Mouse (Mus musculus) kidney, adult 2 months (tissue): Measurements from ENCODE around the gene Mt3.

ENCODE experiments used
- CTCF ChIP-seq: fragments of 200-500 bp; conservative IDR thresholded peaks from 2 replicates; pipeline ENCODE4 v1.5.1; 2011; ENCODE audit warnings: low read depth, mild to moderate bottlenecking, control low read depth, low read length, moderate library complexity, mixed read lengths; ENCODE audit not compliant: insufficient read depth, insufficient read length
- POLR2A ChIP-seq: fragments of 200-500 bp; IDR thresholded peaks from one replicate; pipeline ENCODE4 v1.6.1; 2011; ENCODE audit warnings: low read depth, low read length, control low read depth

DNA sequence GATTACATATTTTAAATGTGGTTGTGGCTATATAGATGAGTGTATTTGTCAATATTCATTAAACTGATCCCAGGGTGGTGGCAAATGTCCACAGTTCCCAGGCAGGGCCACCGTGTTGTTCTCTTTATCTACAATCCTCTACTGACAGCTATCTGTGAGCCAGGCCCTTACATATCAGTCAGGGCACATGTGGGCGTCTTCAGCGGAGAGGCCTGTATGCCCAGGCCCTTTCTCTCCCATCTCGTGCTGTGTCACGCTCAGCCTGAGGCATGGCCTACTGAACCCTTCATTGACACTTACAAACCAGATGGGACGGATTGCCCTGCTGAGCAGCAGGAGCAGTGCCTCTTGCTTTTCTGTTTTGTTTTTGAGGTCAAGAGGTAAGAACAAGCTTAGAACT is 43.0 kb upstream of the Mt3 start:
- TF ChIP-seq CTCF = no peak
- TF ChIP-seq POLR2A = no peak
